Mouse (Mus musculus): ENCODE data around the gene Mllt10.

Mllt10 gene

DNA sequence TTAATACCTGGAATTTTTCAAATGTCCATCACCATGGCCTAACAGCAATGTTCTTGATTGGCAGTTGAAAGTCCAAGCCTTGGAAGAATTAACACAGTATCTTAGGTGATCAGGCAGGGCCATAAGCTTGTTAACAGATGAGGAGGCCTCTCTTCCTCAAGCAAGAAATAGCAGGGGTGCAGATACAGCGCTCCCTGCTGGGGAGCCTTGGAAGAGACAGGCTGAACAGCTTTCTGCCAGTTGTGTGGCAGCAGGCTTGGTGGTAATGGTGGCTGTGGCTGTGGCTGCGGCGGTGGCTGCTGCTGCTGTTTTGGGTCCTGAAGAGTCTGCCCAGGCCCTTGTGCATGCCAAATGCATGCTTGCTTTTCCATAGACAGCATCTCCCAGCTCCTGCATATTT, 150.1 kb downstream of the Mllt10 start:
- peak; percentile 56 for DNase-seq

GRCm38 (mm10) chr2:18206811-18207210, 151.8 kb downstream of the Mllt10 start:
- no peak for DNase-seq

GRCm38 (mm10) chr2:18208578-18208977, 153.5 kb downstream of the Mllt10 start:
- no peak for DNase-seq

DNA sequence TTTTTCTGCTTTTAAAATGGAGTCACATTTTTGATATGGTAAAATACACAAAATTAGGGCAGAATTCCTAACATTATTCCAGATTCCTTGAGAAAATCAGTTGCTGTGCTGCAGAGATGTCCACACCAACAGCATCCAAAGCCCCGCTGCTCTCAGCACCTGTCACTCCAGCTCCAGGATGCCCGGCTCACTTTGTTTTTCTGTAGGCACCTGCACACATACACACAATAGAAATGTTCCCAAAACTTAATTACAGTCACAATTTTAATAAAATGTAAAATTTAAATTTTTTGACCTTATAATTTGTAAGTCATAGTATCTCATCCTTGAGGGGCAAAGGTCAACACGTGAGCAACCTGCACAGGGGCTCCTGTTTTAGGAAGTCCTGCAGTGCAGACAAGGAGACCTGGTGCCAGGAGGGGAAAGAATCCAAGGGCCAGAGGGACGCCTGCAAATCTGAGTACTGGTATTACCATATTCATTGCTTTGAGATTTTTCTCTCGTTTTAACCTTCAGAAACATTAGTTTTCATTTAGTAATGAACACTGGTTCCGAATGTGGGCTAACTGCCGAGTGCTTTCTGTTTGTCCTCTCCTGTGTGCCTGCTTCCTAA, 154.3 kb downstream of the Mllt10 start:
- DNase-seq: no peak

GRCm38 (mm10) chr2:18209948-18210347, 154.9 kb downstream of the Mllt10 start:
- DNase-seq: no peak

DNA sequence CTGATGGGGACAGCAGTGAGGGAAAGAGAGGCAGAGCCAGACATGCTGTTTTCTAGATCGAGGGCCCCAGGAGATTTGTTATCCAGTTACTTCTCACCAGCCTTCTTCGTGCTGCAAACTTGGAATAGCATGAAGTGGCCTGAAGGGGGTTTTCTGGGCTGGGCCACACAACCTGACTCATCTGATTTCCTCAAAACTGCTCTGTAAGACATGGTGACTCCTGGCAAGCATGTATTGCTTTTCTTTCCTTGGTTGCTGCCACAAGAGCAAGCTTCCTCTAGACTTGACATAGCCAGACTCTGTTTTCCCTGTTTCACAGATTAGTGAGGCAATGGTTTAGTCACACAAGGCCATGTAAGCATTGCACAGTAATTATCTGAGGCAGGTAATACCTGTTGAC, 159.0 kb downstream of the Mllt10 start:
- no peak for DNase-seq

- no peak for DNase-seq
These were observed 162.8 kb downstream of the Mllt10 start for GRCm38 (mm10) chr2:18217867-18218266.

- no peak for DNase-seq
These were observed 163.5 kb downstream of the Mllt10 start for GRCm38 (mm10) chr2:18218500-18218899.

GRCm38 (mm10) chr2:18219136-18219535, 164.1 kb downstream of the Mllt10 start:
- DNase-seq: no peak

GRCm38 (mm10) chr2:18219569-18219968, 164.5 kb downstream of the Mllt10 start:
- DNase-seq: no peak

DNA sequence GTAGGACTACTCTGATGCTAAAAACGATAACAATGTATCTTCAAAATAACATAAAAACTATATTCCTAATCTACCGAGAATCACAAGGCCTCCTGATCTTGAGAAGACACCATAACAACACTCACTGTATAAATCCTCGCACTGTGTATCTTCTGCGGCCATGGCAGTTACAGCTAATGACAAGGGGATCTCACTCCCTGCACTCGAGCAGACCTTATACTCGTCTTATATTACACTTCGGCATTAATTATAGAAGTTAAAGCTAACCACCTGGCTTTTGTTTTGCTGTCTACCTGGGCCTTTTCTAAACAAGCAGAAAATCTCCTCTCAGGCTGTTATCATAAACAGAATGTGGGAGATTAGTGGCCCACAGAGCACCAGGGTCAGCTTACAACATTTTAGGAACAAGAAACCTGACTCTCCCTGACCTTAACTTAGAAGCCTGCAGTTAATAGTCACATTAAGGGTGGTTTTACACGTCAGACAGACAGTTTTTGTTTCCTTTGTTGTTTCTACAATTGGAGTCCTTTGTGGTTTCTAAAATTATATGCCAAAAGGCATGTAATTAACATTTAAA, 173.5 kb downstream of the Mllt10 start:
- DNase-seq: no peak

GRCm38 (mm10) chr2:18229279-18229678, 174.2 kb downstream of the Mllt10 start:
- DNase-seq: no peak

DNA sequence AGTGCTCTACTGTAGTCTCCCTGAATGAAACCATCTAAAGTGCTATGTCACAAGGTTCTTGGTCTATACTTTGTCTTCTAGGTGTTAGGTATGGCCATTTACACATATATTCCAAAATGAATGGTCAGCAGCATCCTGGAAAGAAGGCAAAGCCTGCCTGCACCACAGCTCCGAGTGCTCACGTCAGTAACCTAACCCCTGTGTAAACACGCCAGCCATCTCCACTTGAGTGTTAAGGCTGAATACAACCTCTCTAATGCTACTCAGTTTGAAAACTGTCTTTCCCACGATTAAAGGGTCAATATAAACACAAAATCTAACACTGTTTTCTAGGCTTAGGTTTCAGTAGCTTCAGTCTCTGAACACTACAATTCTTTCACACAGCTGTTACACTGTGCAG, 176.1 kb downstream of the Mllt10 start:
- no peak for DNase-seq

DNA sequence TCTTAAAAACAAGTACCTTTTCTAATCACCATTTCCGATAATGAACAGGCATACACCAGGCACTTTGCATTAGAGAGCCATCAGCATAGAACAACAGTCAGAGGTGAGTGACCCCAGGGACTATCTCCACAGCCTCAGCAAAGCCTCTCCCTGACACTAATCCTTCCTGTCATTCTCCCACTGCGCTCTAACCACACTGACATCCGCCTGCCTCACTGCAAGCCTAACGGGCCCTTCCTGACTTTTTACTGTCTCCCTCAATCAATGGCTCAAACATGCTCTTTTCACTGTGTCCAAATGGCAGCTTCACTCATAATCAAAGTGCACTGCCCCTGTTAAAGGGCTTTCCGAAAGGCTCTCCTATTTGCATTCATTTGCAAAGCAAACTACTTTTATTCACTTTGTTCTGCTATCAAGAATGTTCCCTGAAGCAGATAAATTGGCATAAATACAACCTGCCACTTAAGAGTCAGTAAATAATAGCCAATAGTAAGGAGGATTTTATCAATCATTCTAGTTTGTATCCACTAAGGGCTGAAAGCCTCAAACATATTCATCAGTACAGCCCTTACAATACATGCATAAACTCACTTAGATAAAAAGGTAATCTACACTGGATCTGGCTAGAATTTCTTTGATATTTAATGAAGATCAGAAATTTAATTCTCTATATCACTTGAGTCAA, 178.0 kb downstream of the Mllt10 start:
- no peak for DNase-seq

GRCm38 (mm10) chr2:18235524-18235923, 180.5 kb downstream of the Mllt10 start:
- DNase-seq: no peak

DNA sequence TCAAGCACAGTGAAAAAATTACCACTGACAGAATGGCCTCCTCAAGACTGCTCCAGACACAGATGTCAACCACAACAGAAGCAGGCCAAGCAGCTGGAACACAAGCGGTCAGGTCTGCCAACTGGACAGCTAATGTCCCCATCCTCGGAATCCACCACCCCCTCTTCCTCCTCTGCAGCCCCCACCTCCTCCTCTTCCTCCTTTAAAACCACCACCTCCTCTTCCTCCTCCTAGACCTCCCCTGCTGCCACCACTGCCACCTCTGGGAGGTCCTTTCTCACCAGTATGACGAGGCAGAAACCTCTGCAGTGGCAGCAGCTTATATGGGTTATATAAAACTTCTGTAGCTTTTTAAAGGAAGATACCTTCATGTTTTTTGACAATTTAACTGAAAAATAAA, 194.2 kb downstream of the Mllt10 start:
- DNase-seq: no peak
